Mouse (Mus musculus) neural tube, embryonic 13.5 days (tissue): ENCODE measurements at regions not wholly inside any gene's neighbourhood (a gene's known extent, or its start where the extent isn't known, plus 50 kb on each side); places are given as distances from the start of the nearest gene placed in this dataset.

Experiments
- ATAC-seq: fragments of 200-750 bp; cut with Nextera tagmentation; 2 replicates; pipeline ENCODE4 v1.8.0; 2017; ENCODE audit warnings: low read depth, mild to moderate bottlenecking, moderate TSS enrichment, moderate library complexity
- H3K27ac ChIP-seq: fragments of 300-500 bp; sonication (generic); replicated peaks from 2 replicates; pipeline ENCODE4 v1.5.1; 2015; ENCODE audit warnings: moderate library complexity, mild to moderate bottlenecking, inconsistent platforms
- H3K27me3 ChIP-seq: fragments of 300-500 bp; sonication (generic); 2 replicates; pipeline ENCODE4 v1.6.1; 2015; ENCODE audit warnings: mild to moderate bottlenecking, inconsistent platforms
- H3K36me3 ChIP-seq: fragments of 300-500 bp; sonication (generic); 2 replicates; pipeline ENCODE4 v1.6.1; 2015; ENCODE audit warnings: mild to moderate bottlenecking, inconsistent platforms
- H3K4me1 ChIP-seq: fragments of 300-500 bp; sonication (generic); replicated peaks from 2 replicates; pipeline ENCODE4 v1.6.1; 2015; ENCODE audit warnings: inconsistent platforms
- H3K4me2 ChIP-seq: fragments of 300-500 bp; sonication (generic); 2 replicates; pipeline ENCODE4 v1.6.1; 2015; ENCODE audit warnings: inconsistent platforms, mild to moderate bottlenecking, moderate library complexity
- H3K4me3 ChIP-seq: fragments of 300-500 bp; sonication (generic); 2 replicates; pipeline ENCODE4 v1.5.1; 2015; ENCODE audit warnings: mild to moderate bottlenecking, inconsistent platforms
- H3K9ac ChIP-seq: fragments of 300-500 bp; sonication (generic); 2 replicates; pipeline ENCODE4 v1.6.1; 2015; ENCODE audit warnings: moderate library complexity, mild to moderate bottlenecking, inconsistent platforms
- H3K9me3 ChIP-seq: fragments of 300-500 bp; sonication (generic); 2 replicates; pipeline ENCODE4 v1.6.1; 2016; ENCODE audit warnings: inconsistent platforms
- WGBS: fragments of 180-500 bp; shearing (Covaris S2); methylation state at CpG from one replicate; pipeline ENCODE4 v1.1.7; 2015; 5-methylcytosine and 5-hydroxymethylcytosine counted together

- WGBS: 91% methylated on average over 4 of the region's 4 CpGs
- Histone ChIP-seq H3K27ac (no peak overlapping the region), H3K4me2 (no peak overlapping the region), H3K4me3 (no peak overlapping the region), H3K4me1 (no peaks in the 10 kb centered on the region), H3K27me3 (no peaks in the 10 kb centered on the region), H3K9me3 (no peaks in the 10 kb centered on the region), H3K36me3 (no peaks in the 10 kb centered on the region), H3K9ac (no peak overlapping the region)
- no peak for ATAC-seq
These were observed 85.3 kb upstream of the Serp2 start for GRCm38 (mm10) chr14:76641752-76642529.

GRCm38 (mm10) chr14:76633170-76633569, 76.5 kb upstream of the Serp2 start:
- Histone ChIP-seq H3K4me2 (no peak overlapping the region), H3K27ac (no peak overlapping the region), H3K9me3 (no peaks in the 10 kb centered on the region; the same call in 1 of the 2 replicates), H3K9ac (no peak overlapping the region), H3K4me3 (no peak overlapping the region), H3K27me3 (no peaks in the 10 kb centered on the region), H3K36me3 (no peaks in the 10 kb centered on the region), H3K4me1 (0 out of 2 replicates have a peak, but pooled peaks cover 4% of the 10 kb centered on the region)
- no peak for ATAC-seq
- 72% methylated on average over 6 of the region's 6 CpGs for WGBS

- ATAC-seq: no peak
- no peaks in the 10 kb centered on the region; the same call in 1 of the 2 replicates for H3K9me3 ChIP-seq
- H3K4me3 ChIP-seq: no peak overlapping the region
- H3K27ac ChIP-seq: no peak overlapping the region
- no peaks in the 10 kb centered on the region for H3K36me3 ChIP-seq
- H3K9ac ChIP-seq: no peak overlapping the region
- 82% methylated on average over 6 of the region's 6 CpGs for WGBS
- 0 out of 2 replicates have a peak, but pooled peaks cover 4% of the 10 kb centered on the region for H3K4me1 ChIP-seq
- no peaks in the 10 kb centered on the region for H3K27me3 ChIP-seq
- H3K4me2 ChIP-seq: no peak overlapping the region
These were observed 76.1 kb upstream of the Serp2 start for GRCm38 (mm10) chr14:76632763-76633162.

GRCm38 (mm10) chr14:76631740-76632139, 75.1 kb upstream of the Serp2 start:
- H3K9ac ChIP-seq: no peak overlapping the region
- peaks cover 5% of the 10 kb centered on the region; the same call in 1 of the 2 replicates for H3K4me1 ChIP-seq
- no peaks in the 10 kb centered on the region for H3K36me3 ChIP-seq
- no peak overlapping the region for H3K4me2 ChIP-seq
- ATAC-seq: no peak
- no peak overlapping the region for H3K27ac ChIP-seq
- H3K4me3 ChIP-seq: no peak overlapping the region
- H3K9me3 ChIP-seq: no peaks in the 10 kb centered on the region; the same call in 1 of the 2 replicates
- 82% methylated on average over 6 of the region's 6 CpGs for WGBS
- no peaks in the 10 kb centered on the region for H3K27me3 ChIP-seq

GRCm38 (mm10) chr14:76631181-76631580, 74.5 kb upstream of the Serp2 start:
- Histone ChIP-seq H3K27ac (no peak overlapping the region), H3K4me2 (no peak overlapping the region), H3K36me3 (no peaks in the 10 kb centered on the region), H3K27me3 (no peaks in the 10 kb centered on the region), H3K4me1 (peaks cover 10% of the 10 kb centered on the region; the same call in 1 of the 2 replicates), H3K9ac (no peak overlapping the region), H3K9me3 (no peaks in the 10 kb centered on the region; the same call in 1 of the 2 replicates), H3K4me3 (no peak overlapping the region)
- ATAC-seq: no peak
- WGBS: 91% methylated on average over 4 of the region's 4 CpGs

- 89% methylated on average over 11 of the region's 11 CpGs for WGBS
- ATAC-seq: no peak
- H3K27me3 ChIP-seq: no peaks in the 10 kb centered on the region
- H3K4me3 ChIP-seq: no peak overlapping the region
- H3K9ac ChIP-seq: no peak overlapping the region
- peaks cover 22% of the 10 kb centered on the region for H3K4me1 ChIP-seq
- no peaks in the 10 kb centered on the region for H3K36me3 ChIP-seq
- H3K4me2 ChIP-seq: no peak overlapping the region
- H3K9me3 ChIP-seq: no peaks in the 10 kb centered on the region; the same call in 1 of the 2 replicates
- H3K27ac ChIP-seq: no peak overlapping the region
These were observed 73.3 kb upstream of the Serp2 start for GRCm38 (mm10) chr14:76629913-76630478.

GRCm38 (mm10) chr14:76628182-76628892, 71.6 kb upstream of the Serp2 start:
- Histone ChIP-seq H3K4me1 (peaks cover 36% of the 10 kb centered on the region), H3K36me3 (no peaks in the 10 kb centered on the region), H3K27ac (no peak overlapping the region), H3K9me3 (no peaks in the 10 kb centered on the region; the same call in 1 of the 2 replicates), H3K9ac (no peak overlapping the region), H3K4me3 (no peak overlapping the region), H3K4me2 (no peak overlapping the region), H3K27me3 (no peaks in the 10 kb centered on the region)
- ATAC-seq: no peak
- 85% methylated on average over 10 of the region's 10 CpGs for WGBS

- peak; percentile 33 for ATAC-seq
- no peak overlapping the region for H3K4me2 ChIP-seq
These were observed 69.1 kb upstream of the Serp2 start for GRCm38 (mm10) chr14:76625589-76626368.

GRCm38 (mm10) chr14:76624626-76625378, 68.1 kb upstream of the Serp2 start:
- WGBS: 58% methylated on average over 7 of the region's 7 CpGs
- ATAC-seq: no peak
- H3K9me3 ChIP-seq: no peaks in the 10 kb centered on the region; the same call in 1 of the 2 replicates
- no peak overlapping the region for H3K4me3 ChIP-seq
- H3K4me1 ChIP-seq: peaks cover 51% of the 10 kb centered on the region
- H3K4me2 ChIP-seq: no peak overlapping the region
- 0 out of 2 replicates have a peak overlapping the region, but pooled peaks have one; percentile 2 for H3K9ac ChIP-seq
- peak overlapping the region; percentile 57 for H3K27ac ChIP-seq
- no peaks in the 10 kb centered on the region for H3K36me3 ChIP-seq
- H3K27me3 ChIP-seq: no peaks in the 10 kb centered on the region

More at GRCm38 (mm10) chr14:76625589-76626368, 69.1 kb upstream of the Serp2 start:
- Histone ChIP-seq H3K27ac (peak overlapping the region; percentile 57), H3K4me1 (peaks cover 51% of the 10 kb centered on the region), H3K36me3 (no peaks in the 10 kb centered on the region), H3K9ac (no peak overlapping the region), H3K4me3 (no peak overlapping the region), H3K27me3 (no peaks in the 10 kb centered on the region), H3K9me3 (no peaks in the 10 kb centered on the region; the same call in 1 of the 2 replicates)
- WGBS: 48% methylated on average over 10 of the region's 10 CpGs

- H3K27me3 ChIP-seq: no peaks in the 10 kb centered on the region
- no peak overlapping the region for H3K4me3 ChIP-seq
- 23% methylated on average over 10 of the region's 10 CpGs for WGBS
- no peaks in the 10 kb centered on the region for H3K9me3 ChIP-seq
- peaks cover 54% of the 10 kb centered on the region for H3K4me1 ChIP-seq
- H3K4me2 ChIP-seq: 0 out of 2 replicates have a peak overlapping the region, but pooled peaks have one; percentile 25
- H3K27ac ChIP-seq: peak overlapping the region; percentile 57
- no peak for ATAC-seq
- no peaks in the 10 kb centered on the region for H3K36me3 ChIP-seq
- H3K9ac ChIP-seq: no peak overlapping the region
These were observed 66.8 kb upstream of the Serp2 start for GRCm38 (mm10) chr14:76623371-76623988.
